Comparison of ENCODE assay signal across 10 mouse cellular contexts in genomic region chr10:111575926-111576325, GRCm38 (mm10).
DNase-seq lines count a peak whose midpoint lies in the region; ATAC-seq and TF ChIP-seq lines count a peak whose summit lies in the region.
"Had no signal": no experiment of that assay in that cellular context is flagged by ENCODE, and none has a peak within 500 bp of the region (broad histone marks: within the 10 kb centered on the region; RNA-seq: fewer than 3 reads in every experiment).

No protein-coding gene starts in this region.

- POLR2A ChIA-PET in Patski (lab: Charles Lee): interaction anchor here (0.6 to 0.9 kb wide), 2 partner anchors 12 to 353 kb away, joined by 3 read pairs; no protein-coding TSS in a partner anchor

- in situ Hi-C loops in Patski (cut with MboI; ENCODE audit: low pct_unique_long_range_greater_than_20kb): no loop called here

- CTCF ChIA-PET in Patski (lab: Charles Lee): interaction anchor here (1.0 to 1.3 kb wide), 4 partner anchors 10 to 283 kb away, joined by 3 read pairs; no protein-coding TSS in a partner anchor

- peak; percentile 98 for ATAC-seq in Patski
- ATAC-seq in hematopoietic stem cell, adult 5-6 weeks (replicated peaks in 1 of 2; ENCODE audit: insufficient read depth in 1 of 2, low FRiP score in 2 of 2, low TSS enrichment in 1 of 2, low read depth in 1 of 2, poor library complexity in 2 of 2, severe bottlenecking in 2 of 2): peak; percentile 83 to 84
- peak; percentile 74 for ATAC-seq in megakaryocyte, adult 5-6 weeks (ENCODE audit: poor library complexity, severe bottlenecking)
- no peak for ATAC-seq in midbrain, postnatal 0 days (ENCODE audit: low FRiP score)
- ATAC-seq in forebrain, embryonic 12.5 days (ENCODE audit: low FRiP score): no peak

- no peaks in the 10 kb centered on the region for H3K9me3 ChIP-seq in midbrain, postnatal 0 days (ENCODE audit: low read length)
- no peaks in the 10 kb centered on the region for H3K9me3 ChIP-seq in forebrain, embryonic 12.5 days
- H3K9me3 ChIP-seq: embryonic facial prominence, embryonic 12.5 days; limb, embryonic 13.5 days had no signal

- no peaks in the 10 kb centered on the region for H3K27me3 ChIP-seq in Patski
- H3K27me3 ChIP-seq in midbrain, postnatal 0 days (ENCODE audit: insufficient read depth, low read length): no peaks in the 10 kb centered on the region
- H3K27me3 ChIP-seq in forebrain, embryonic 12.5 days: no peaks in the 10 kb centered on the region
- H3K27me3 ChIP-seq: embryonic facial prominence, embryonic 12.5 days; limb, embryonic 13.5 days had no signal

- H3K27ac ChIP-seq in midbrain, postnatal 0 days (ENCODE audit: low read depth, low read length): no peak overlapping the region
- H3K27ac ChIP-seq in forebrain, embryonic 12.5 days: no peak overlapping the region
- H3K27ac ChIP-seq: embryonic facial prominence, embryonic 12.5 days; limb, embryonic 13.5 days had no signal

- peak; percentile 54 for DNase-seq in adrenal gland, adult 2 months
- DNase-seq in adrenal gland, adult 18-20 months (ENCODE audit: low spot score in 2 of 2): no peak
- no peak for DNase-seq in Patski (ENCODE audit: low read depth, low spot score)
- no peak for DNase-seq in midbrain, postnatal 0 days (ENCODE audit: low spot score)
- no peak for DNase-seq in frontal cortex, postnatal 36 days (ENCODE audit: low spot score in 2 of 2)

- no peak overlapping the region for H3K4me3 ChIP-seq in midbrain, postnatal 0 days (ENCODE audit: low read depth, low read length)
- H3K4me3 ChIP-seq in forebrain, embryonic 12.5 days (replicated peaks): no peak overlapping the region
- H3K4me3 ChIP-seq: embryonic facial prominence, embryonic 12.5 days; limb, embryonic 13.5 days had no signal

- H3K4me2 ChIP-seq in midbrain, postnatal 0 days (ENCODE audit: low read depth, low read length, poor library complexity, severe bottlenecking): no peak overlapping the region
- no peak overlapping the region for H3K4me2 ChIP-seq in forebrain, embryonic 12.5 days
- H3K4me2 ChIP-seq: embryonic facial prominence, embryonic 12.5 days; limb, embryonic 13.5 days had no signal

- no peak for TF ChIP-seq CTCF in Patski (IDR thresholded peaks at IDR 0.05)
- no peak for TF ChIP-seq CTCF in midbrain, postnatal 0 days (IDR thresholded peaks at IDR 0.05)

- H3K9ac ChIP-seq in midbrain, postnatal 0 days (replicated peaks; ENCODE audit: low read length, poor library complexity, severe bottlenecking): no peak overlapping the region
- H3K9ac ChIP-seq in forebrain, embryonic 12.5 days: no peak overlapping the region
- H3K9ac ChIP-seq: embryonic facial prominence, embryonic 12.5 days; limb, embryonic 13.5 days had no signal

- no peaks in the 10 kb centered on the region for H3K36me3 ChIP-seq in midbrain, postnatal 0 days (ENCODE audit: insufficient read depth, low read length)
- H3K36me3 ChIP-seq in forebrain, embryonic 12.5 days (replicated peaks): no peaks in the 10 kb centered on the region
- H3K36me3 ChIP-seq: embryonic facial prominence, embryonic 12.5 days; limb, embryonic 13.5 days had no signal

- WGBS in midbrain, postnatal 0 days: 58% methylated on average over 5 of the region's 5 CpGs
- 67% methylated on average over 5 of the region's 5 CpGs for WGBS in forebrain, embryonic 12.5 days

- H3K4me1 ChIP-seq in midbrain, postnatal 0 days (ENCODE audit: insufficient read depth, low read length): no peaks in the 10 kb centered on the region
- H3K4me1 ChIP-seq in forebrain, embryonic 12.5 days: no peaks in the 10 kb centered on the region

Comparison
In these comparisons a context has a peak if more than half of its experiments do, and no peak if none do; other contexts are left out.
1. ATAC-seq: peak in Patski (single experiment), hematopoietic stem cell, adult 5-6 weeks (2 of 2) and megakaryocyte, adult 5-6 weeks (single experiment); none in midbrain, postnatal 0 days (single experiment) and forebrain, embryonic 12.5 days (single experiment).